Mouse (Mus musculus): ENCODE data around the gene Ppp1ca.

DNA sequence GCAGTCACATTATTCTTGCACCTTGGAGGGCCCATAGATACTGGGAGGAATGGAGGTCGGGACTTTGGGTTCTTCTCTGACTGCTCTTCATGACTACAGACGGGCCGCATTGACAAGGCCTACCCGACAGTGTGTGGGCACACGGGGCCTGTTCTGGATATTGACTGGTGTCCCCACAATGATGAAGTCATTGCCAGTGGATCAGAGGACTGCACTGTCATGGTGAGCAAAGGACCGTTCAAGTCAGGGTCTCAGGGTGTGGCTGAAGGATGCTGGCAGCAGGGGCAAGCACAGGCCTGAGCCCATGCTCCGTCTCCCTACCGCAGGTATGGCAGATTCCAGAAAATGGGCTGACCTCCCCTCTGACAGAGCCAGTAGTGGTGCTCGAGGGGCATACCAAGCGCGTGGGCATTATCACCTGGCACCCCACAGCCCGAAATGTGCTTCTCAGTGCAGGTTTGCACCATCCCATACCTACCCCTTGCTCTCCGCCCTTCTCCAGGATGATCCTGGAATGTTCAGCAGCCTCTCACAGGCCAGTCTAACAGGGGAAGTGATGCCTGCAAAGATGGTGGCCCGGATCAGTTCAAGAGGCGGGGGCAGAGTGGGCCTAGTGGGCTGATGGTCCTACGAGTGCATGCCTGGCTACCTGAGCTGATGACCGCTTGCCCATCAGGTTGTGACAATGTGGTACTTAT lies 42.0 kb upstream of the Ppp1ca start:
- TF ChIP-seq ZC3H11A (IDR thresholded peaks at IDR 0.05; ENCODE audit: low read depth, low read length) (no peak), USF1 (IDR thresholded peaks at IDR 0.05; ENCODE audit: low read depth, low read length) (no peak), MEF2A (IDR thresholded peaks at IDR 0.05; ENCODE audit: borderline replicate concordance, low read depth, low read length) (no peak), CHD2 (IDR thresholded peaks at IDR 0.05; ENCODE audit: low read length) (no peak)

Measured in CH12.LX (cell line).